Mouse (Mus musculus) thymus, adult 2 months (tissue): ENCODE measurements at regions not wholly inside any gene's neighbourhood (a gene's known extent, or its start where the extent isn't known, plus 50 kb on each side); places are given as distances from the start of the nearest gene placed in this dataset.

Source experiments
- CTCF ChIP-seq: fragments of 200-500 bp; IDR thresholded peaks from 2 replicates; pipeline ENCODE4 v1.5.1; 2012; ENCODE audit warnings: mild to moderate bottlenecking, control low read depth, low read length, moderate library complexity, borderline replicate concordance; ENCODE audit not compliant: control insufficient read depth, poor library complexity, insufficient read depth; ENCODE audit errors: extremely low read depth
- POLR2A ChIP-seq: fragments of 200-500 bp; IDR thresholded peaks from 2 replicates; pipeline ENCODE4 v1.6.1; 2012; ENCODE audit warnings: mild to moderate bottlenecking, low read length, control low read depth, moderate library complexity; ENCODE audit not compliant: control insufficient read depth, poor library complexity, insufficient read depth; ENCODE audit errors: extremely low read depth

- TF ChIP-seq CTCF (no peak), POLR2A (no peak)
These were observed 215.9 kb upstream of the Acvr2a start for GRCm38 (mm10) chr2:48597793-48598583.
